In genomic region chr3:155093116-155093956, GRCm38 (mm10) we compare ENCODE assay signal across 8 mouse cellular contexts. TPM values are rescaled to one million over a fixed set of nuclear protein-coding genes. Genes with fewer than 3 reads are reported as not detected.
DNase-seq lines count a peak whose midpoint lies in the region; ATAC-seq lines count a peak whose summit lies in the region.

Gene Fpgt, minus strand, starts transcription at chr3:155093403.
Gene Lrriq3, plus strand, starts transcription at chr3:155093434.

- DNase-seq in adipocyte (ENCODE audit: low spot score) = peak; percentile 96
- DNase-seq in embryo, embryonic 10 days (ENCODE audit: low spot score) = peak; percentile 95
- peak; percentile 83 for DNase-seq in gastrocnemius, postnatal 10 days
- DNase-seq in induced T-regulatory cell, adult 2 months (ENCODE audit: low read depth) = peak; percentile 93
- DNase-seq in left cerebral cortex, adult 9 months (ENCODE audit: low spot score in 2 of 2) = peak; percentile 85 to 94
- peak; percentile 91 for DNase-seq in right cerebral cortex, postnatal 14 days
- DNase-seq in urinary bladder, postnatal 36 days (ENCODE audit: low spot score in 2 of 2) = peak; percentile 80 to 83

- peak; percentile 94 for ATAC-seq in megakaryocyte progenitor cell, adult 5-6 weeks (replicated peaks; ENCODE audit: poor library complexity)

RNA-seq across cellular contexts. Expression of gene Fpgt, which starts in this region (rescaled TPM):
- total RNA-seq in gastrocnemius, postnatal 10 days (2021) = 1 to 10 TPM; 5.5 to 6.0 TPM
- total RNA-seq in megakaryocyte progenitor cell, adult 5-6 weeks (2015) = 8.7 and 9.5 TPM in 2 replicates
- total RNA-seq in megakaryocyte progenitor cell, adult 5-6 weeks (2017) = 9.3 and 12.5 TPM in 2 replicates

RNA-seq across cellular contexts. Expression of gene Lrriq3, which starts in this region (rescaled TPM):
- total RNA-seq in gastrocnemius, postnatal 10 days (2021) = under 1 TPM; 0.33 to 0.43 TPM
- total RNA-seq in megakaryocyte progenitor cell, adult 5-6 weeks (2015) = 0.12 TPM in 1 of 2 replicates, not detected in the other
- 0.44 TPM in 1 of 2 replicates, not detected in the other for total RNA-seq in megakaryocyte progenitor cell, adult 5-6 weeks (2017)

Comparison
In these comparisons a context has a peak if more than half of its experiments do, and no peak if none do; other contexts are left out.
1. Peak in every context shown above with its lines: DNase-seq and ATAC-seq.